Mouse (Mus musculus) erythroblast, adult 5-6 weeks (primary cell): ENCODE measurements around the gene Pole3. TPM values are rescaled to one million over a fixed set of nuclear protein-coding genes. Genes with fewer than 3 reads are reported as not detected.

ENCODE experiments used
- ATAC-seq: replicated peaks from 2 replicates; pipeline ENCODE4 v1.8.0; 2016; ENCODE audit warnings: moderate number of reproducible peaks, mild to moderate bottlenecking, moderate TSS enrichment, inconsistent platforms; ENCODE audit not compliant: poor library complexity, low FRiP score, severe bottlenecking
- total RNA-seq, 2 experiments: library from RNA; stranded (forward) in 1 of 2; stranded (reverse) in 1 of 2; fragments of 150-400 nt in 1 of 2; fragments of 200-764, 138-1000 nt in 1 of 2; gene quantifications; 2 replicates each; pipeline versions ENCODE4 v1.2.3 to v1.2.4; 2015 to 2017; ENCODE audit warnings: low replicate concordance in 2 of 2

The Pole3 gene
- 21.3 and 30.7 TPM in 2 replicates for total RNA-seq (2015; ENCODE audit: low replicate concordance)
- 14.1 and 17.3 TPM in 2 replicates for total RNA-seq (2017; ENCODE audit: low replicate concordance)

DNA sequence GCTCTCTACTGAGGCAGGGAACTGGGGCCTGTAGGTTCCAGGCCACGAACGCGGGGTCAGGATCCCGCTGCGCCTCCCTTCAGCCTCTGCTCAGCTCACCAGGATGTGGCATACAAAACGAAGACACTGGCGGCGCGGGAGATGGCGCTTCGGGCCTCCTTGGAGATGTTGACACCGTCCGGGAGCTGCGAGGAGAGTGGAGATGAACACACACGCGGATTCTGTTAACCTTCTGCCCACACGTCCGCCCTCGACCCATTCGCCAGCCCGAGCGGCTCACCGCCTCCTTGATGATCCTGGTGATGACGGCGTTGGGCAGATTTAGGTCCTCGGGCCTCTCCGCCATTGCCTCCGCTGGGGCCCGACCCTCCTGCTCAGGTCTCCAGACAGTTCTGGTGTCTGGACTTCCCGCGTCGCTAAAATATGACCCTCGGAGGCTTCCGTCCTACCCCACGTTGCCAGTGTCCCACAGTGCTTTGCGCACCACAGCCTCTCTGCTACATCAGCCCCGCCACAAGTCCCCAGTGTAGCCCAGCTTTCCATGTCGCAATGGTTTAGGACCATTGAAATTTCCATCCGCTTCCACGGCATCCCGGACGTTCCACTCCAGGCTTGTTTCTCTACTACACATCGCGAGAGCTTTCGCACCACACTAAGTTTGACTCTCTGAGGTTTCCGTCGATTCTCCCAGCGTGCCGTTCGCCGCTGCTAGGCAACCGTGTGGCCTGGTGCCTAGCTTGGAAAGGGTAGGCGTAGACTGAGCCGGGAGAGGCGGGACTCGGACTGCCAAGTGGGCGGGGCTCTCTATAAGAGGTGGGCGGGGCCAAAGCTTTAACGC lies at the start of gene Pole3, which contains the start of gene 4933430I17Rik:
TSS of gene Pole3 (minus strand) at position 418 of the 838 bp plus-strand sequence.
TSS of gene 4933430I17Rik (plus strand) at position 719 of the 838 bp plus-strand sequence.
- peak; percentile 91 for ATAC-seq

DNA sequence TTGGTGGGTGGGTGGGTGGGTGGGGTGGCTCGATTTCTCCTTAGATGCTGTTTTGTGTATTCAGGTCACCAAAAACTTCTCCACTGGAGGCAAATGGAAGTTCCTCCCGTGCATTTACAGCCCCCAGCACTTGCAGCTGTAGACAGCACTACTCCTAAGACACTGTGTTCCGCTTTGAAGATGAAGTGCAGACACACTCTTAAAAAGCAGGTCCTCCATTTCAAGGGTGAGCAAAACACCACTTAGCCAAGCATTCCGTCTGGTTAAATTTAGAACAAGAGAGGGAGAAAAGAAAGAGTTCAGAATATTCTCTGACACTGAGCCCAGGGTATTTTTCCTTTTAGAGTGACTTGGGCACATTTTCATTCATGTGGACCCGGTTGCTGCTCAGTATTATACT lies 45.2 kb upstream of the Pole3 start:
- ATAC-seq = no peak

DNA sequence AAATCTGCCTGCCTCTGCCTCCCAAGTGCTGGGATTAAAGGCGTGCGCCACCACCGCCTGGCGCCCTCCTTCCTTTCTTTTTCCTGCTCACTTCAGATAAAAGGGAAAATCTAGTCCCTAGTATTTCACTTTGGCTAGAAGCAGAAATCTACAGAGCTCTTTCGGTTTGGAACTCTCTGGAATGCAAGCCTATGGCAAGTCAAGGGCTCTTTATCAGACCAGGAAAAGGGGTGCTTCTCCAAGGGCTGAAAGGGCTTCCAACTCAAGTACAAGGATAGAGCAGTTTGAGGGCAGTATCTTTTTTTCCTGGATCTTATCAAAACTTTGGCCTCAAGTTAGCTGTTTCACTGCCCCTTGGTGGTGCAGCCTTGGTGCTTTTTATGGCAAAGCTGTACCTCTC lies 44.7 kb upstream of the Pole3 start:
- no peak for ATAC-seq

DNA sequence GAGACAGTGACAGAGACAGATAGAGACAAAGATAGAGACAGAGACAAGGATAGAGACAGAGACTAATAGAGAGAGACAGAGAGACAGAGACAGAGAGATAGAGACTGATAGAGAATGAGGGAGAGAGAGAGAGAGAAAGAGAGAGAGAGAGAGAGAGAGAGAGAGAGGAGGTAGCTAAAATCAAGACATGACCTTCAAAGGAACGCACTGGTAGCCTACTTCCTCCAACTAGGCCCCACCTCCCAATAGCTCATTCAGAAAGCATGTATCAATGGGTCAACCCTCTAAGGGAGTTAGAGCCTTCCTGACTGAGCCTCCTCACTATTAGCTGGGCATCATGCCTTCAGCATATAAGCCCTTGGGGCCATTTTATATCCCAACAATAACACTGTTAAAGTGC lies 43.5 kb upstream of the Pole3 start:
- ATAC-seq = no peak

GRCm38 (mm10) chr4:62567696-62568095 lies 42.8 kb upstream of the Pole3 start:
- ATAC-seq = no peak

DNA sequence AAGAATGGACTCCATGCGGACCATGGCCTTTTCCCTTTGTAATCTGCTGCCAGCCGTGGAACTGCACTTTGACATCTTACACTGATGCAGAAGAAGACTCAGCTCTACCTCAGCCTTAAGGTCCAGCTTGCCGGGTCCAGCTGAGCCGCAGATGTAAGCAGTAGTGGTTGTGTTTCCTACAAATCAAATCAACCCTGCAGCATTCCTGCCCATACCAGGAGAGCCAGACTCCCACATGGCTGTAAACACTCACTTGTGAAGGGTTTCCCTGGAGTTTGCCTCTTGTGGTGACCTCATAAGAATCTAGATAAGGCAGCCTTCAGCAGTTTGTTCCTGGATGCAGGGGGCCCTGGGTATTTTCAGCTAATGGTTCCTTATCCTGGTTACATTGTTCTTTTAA lies 41.7 kb upstream of the Pole3 start:
- ATAC-seq = no peak

DNA sequence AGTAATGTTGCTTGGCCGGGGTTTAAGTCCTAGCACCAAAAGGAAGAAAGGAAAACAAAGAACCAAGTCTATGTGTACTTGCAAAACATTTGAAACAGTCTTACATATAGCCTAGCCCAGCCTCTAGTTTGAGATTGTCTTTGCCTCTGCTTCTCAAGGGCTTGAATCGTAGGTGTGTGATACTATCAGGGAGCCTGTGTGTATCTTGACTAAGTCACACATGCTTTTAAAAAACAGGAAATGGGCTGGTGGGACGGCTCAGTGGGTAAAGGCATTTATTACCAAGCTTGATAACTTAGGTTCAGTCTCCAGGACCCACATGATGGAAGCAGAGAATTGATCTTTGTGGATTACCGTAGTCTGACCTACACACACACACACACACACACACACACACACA lies 37.1 kb upstream of the Pole3 start:
- no peak for ATAC-seq

DNA sequence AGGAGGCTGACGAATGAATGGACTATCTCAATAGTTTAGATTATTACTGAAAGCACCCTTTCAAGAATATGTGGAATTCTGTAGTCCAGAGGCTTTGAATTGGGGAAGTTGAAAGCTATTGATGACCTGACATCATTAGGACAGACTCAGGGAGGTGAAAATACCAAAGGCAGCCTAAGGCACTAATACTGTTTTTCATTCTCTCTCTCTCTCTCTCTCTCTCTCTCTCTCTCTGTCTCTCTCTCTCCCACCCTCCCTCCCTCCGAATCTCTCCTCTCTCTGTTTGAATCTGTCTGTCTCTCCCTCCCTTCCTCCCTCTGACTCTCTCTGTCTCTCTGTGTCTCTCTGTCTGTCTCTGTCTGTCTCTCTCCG lies 36.7 kb upstream of the Pole3 start:
- no peak for ATAC-seq

- ATAC-seq = peak; percentile 80
These were observed 36.2 kb upstream of the Pole3 start for GRCm38 (mm10) chr4:62560963-62561629.

DNA sequence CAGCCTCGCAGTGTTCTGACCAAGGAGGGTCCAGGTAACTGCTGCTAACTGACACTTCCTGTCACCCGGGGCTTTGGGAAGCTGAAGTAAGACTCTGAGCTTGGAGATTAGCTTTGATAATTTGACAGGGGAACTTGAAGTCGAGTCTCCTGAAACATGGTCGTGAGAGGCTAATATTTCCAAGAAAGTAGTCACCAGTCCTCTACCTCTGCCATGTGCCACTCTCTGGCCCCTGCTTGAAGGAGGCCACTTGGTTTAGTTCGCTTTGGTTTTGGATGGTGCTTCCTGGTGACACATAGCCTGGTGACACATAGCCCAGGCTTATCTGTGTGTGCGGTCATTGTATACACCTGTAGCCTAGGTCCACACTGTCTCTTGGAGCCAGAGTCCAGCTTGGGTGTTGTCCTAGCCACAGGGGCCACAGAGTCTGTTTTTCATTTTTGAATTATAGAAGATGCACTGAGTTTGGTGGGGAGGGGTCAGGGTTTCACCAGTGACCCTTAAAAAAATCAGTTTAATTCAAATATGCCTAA lies 35.0 kb upstream of the Pole3 start, which contains the start of gene Rgs3:
TSS of gene Rgs3 (plus strand) at position 51 of the 533 bp plus-strand sequence.
- ATAC-seq = no peak

DNA sequence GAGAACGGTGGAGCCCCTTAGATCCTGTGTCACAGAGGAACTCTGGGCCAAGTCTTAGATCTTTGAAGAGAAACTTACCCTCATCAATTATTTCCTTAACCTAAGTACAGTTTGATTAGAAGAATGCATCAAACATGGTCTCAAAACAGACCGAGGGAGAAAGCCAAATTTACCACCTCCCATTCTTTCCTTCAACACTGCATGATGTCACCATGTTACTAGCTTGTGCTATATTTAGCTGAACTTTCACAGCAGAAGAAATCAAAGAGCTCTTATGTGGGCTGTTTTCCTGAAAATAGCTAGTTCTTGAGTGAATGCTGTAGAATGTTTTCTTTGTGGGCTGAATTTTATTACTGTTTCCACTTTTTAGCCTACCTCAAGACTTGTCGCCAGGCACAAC lies 32.6 kb upstream of the Pole3 start:
- ATAC-seq = no peak

DNA sequence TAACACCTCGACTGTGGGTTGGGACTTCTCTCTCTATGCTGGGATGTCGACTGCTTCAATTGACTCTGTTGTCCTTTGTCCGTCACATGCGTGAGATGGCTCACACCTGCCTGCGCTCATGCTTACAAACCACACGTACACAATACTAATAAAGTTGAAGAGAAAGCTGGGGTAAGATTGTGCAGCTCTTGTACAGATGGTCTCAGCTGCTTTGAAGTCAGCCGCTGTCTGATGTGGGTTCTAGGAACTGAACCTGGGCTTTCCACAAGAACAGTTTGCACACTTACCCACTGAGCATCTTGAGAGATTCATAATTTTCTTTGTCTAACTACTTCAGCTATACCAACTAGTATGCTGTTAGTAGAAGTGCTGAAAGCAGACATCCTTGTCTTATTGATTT lies 27.1 kb upstream of the Pole3 start:
- no peak for ATAC-seq

DNA sequence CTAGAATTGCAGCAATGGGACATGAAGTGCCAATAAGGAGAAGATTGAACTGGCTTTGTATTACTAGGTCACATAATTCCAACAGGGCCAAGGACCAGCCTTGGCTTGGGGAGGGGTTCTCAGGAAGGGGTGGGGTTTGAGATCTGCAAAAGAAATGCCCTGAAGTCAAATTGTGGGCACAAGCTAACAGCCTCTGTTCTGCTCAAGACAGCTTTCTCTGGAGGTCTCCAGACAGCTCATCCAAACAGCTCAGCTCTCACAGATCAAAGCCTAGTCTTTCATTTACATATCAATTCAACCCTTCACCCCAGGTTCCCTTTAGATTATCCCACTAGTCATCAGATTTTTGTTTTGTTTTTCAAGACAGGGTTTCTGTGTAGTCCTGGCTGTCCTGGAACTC lies 19.9 kb upstream of the Pole3 start:
- ATAC-seq = no peak

GRCm38 (mm10) chr4:62543782-62544181 lies 18.9 kb upstream of the Pole3 start:
- no peak for ATAC-seq

- ATAC-seq = no peak
These were observed 16.9 kb upstream of the Pole3 start for GRCm38 (mm10) chr4:62541802-62542201.

DNA sequence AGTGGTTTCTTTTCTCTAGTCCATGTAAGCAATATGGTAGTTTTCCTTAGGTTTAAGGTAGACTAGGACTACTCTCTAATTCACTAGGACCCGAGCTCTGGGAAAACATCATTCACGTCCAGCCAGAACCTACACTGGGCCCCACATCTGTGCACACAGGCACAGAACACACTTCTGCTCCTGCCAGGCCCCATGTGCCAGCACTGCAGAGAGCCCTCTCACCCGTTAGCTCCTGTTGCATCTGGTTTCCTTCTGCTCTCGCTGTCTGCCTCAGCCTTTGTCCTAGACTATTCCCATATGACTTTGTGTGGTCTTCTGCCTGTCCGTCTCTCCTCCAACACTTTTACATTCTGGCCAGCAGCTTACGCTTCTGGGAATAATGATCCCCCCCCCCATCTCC lies 8.9 kb upstream of the Pole3 start:
- ATAC-seq = no peak

GRCm38 (mm10) chr4:62527655-62528054 lies 2.8 kb upstream of the Pole3 start:
- no peak for ATAC-seq

DNA sequence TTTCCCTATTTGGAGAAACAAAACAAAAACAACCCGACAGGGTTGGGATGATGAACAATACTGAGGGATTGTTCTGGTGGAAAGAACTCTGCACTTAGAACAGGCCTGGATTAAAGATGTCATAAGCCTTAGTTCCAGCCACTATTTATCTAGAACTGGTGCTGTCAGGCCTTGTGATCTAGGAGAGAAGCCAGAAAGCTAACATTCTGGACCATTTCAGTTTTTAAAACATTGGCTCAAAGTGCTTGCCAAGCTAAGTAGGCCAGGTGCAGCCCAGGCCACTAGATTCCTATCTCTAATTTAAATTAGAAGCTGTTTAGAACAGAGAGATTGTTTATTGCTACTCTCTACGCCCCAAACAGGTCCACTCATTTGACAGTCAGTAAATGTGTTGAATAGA lies 1.4 kb upstream of the Pole3 start:
- ATAC-seq = no peak

GRCm38 (mm10) chr4:62525489-62525811 lies 582 bp upstream of the Pole3 start:
- ATAC-seq = no peak

DNA sequence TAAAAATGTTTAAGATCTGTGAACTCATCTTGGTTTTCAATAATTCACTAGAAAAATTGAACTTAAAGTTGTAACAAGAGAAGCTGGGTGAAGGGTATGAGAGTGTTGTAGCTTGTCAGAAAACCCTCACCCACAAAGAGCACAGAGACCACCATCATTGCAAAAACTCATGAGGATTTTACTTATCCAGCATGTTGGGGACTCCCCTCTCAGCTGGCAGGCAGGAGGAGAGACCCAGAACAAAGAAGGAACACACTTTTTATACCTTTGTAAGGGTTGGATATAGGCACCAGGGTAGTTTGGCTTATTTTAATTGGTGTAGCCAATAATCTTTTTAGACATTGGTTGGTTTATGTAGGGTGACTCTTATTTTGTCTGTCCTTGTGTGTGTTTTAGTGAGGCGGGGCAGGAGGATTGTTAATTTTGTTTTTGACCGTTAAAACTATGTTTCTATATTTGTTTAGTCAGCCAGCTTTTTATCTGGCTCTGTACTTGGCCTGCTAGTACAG lies 3.9 kb downstream of the Pole3 start:
- no peak for ATAC-seq

DNA sequence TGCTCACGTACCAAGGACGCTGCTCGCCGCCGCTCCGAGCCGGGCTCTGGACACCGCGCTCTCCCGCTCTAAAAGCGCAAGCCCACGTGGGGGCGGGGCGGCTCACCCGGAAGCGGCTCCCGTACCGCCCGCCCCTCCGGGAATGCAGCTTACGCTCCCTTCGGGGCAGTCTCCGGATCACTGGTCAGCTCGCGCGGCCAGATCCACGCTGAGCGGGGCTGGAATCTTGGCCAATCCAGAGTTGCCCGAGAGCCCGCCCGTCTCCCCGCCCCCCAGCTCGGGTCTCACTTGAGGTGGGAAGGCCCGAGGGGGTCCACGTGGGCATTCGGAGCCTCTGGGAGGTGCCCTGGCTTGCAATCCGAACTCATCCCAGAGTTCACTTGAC lies 5.0 kb downstream of the Pole3 start, which contains the start of gene Alad:
TSS of gene Alad (minus strand) at position 70 of the 385 bp plus-strand sequence.
- peak; percentile 49 for ATAC-seq
